Mouse (Mus musculus): ENCODE measurements around the gene Dnah5. TPM values are rescaled to one million over a fixed set of nuclear protein-coding genes. Genes with fewer than 3 reads are reported as not detected.

Dnah5 gene
- polyA plus RNA-seq, 1 experiment from 2014 or later, result 0.72 TPM

GRCm38 (mm10) chr15:28181862-28182261 is 21.7 kb upstream of the Dnah5 start:
- ATAC-seq (ENCODE audit: low read depth) (peak; percentile 68), DNase-seq (ENCODE audit: low spot score) (peak; percentile 83)
- H3K9ac ChIP-seq (ENCODE audit: low read depth, low read length), result peak overlapping the region; percentile 40

GRCm38 (mm10) chr15:28182567-28182966 is 21.0 kb upstream of the Dnah5 start:
- 50% methylated on average over 3 of the region's 3 CpGs for WGBS
- DNase-seq (ENCODE audit: low spot score) (no peak), ATAC-seq (ENCODE audit: low read depth) (no peak)
- Histone ChIP-seq H3K36me3 (ENCODE audit: control insufficient read depth, insufficient read depth, low read length) (no peaks in the 10 kb centered on the region), H3K9ac (ENCODE audit: low read depth, low read length) (no peak overlapping the region), H3K27me3 (replicated peaks; ENCODE audit: control insufficient read depth, insufficient read depth, low read length) (no peaks in the 10 kb centered on the region), H3K4me2 (ENCODE audit: low read depth, low read length) (no peak overlapping the region), H3K9me3 (ENCODE audit: control insufficient read depth, low read length) (no peaks in the 10 kb centered on the region), H3K4me3 (ENCODE audit: low read depth, low read length) (no peak overlapping the region), H3K27ac (replicated peaks; ENCODE audit: low read depth, low read length) (no peak overlapping the region), H3K4me1 (ENCODE audit: control insufficient read depth, insufficient read depth, low read length) (no peaks in the 10 kb centered on the region)

More at GRCm38 (mm10) chr15:28181862-28182261, 21.7 kb upstream of the Dnah5 start:
- peak overlapping the region; percentile 32 for H3K4me3 ChIP-seq (ENCODE audit: low read depth, low read length)
- no peaks in the 10 kb centered on the region for H3K4me1 ChIP-seq (ENCODE audit: control insufficient read depth, insufficient read depth, low read length)
- 10% methylated on average over 10 of the region's 10 CpGs for whole genome bisulfite sequencing
- no peak overlapping the region for H3K27ac ChIP-seq (replicated peaks; ENCODE audit: low read depth, low read length)
- no peaks in the 10 kb centered on the region for H3K9me3 ChIP-seq (ENCODE audit: control insufficient read depth, low read length)
- H3K4me2 ChIP-seq (ENCODE audit: low read depth, low read length), result peak overlapping the region; percentile 55
- no peaks in the 10 kb centered on the region for H3K36me3 ChIP-seq (ENCODE audit: control insufficient read depth, insufficient read depth, low read length)
- no peaks in the 10 kb centered on the region for H3K27me3 ChIP-seq (replicated peaks; ENCODE audit: control insufficient read depth, insufficient read depth, low read length)

- H3K4me2 ChIP-seq (ENCODE audit: low read depth, low read length), result peak overlapping the region; percentile 29; the same call in 1 of the 2 replicates
- no peak overlapping the region for H3K4me3 ChIP-seq (ENCODE audit: low read depth, low read length)
- H3K9me3 ChIP-seq (ENCODE audit: control insufficient read depth, low read length), result no peaks in the 10 kb centered on the region
- no peak overlapping the region for H3K9ac ChIP-seq (ENCODE audit: low read depth, low read length)
- H3K36me3 ChIP-seq (ENCODE audit: control insufficient read depth, insufficient read depth, low read length), result no peaks in the 10 kb centered on the region
- peak; percentile 71; the same call in 1 of the 2 replicates for ATAC-seq (ENCODE audit: low read depth)
- WGBS, result 24% methylated on average over 22 of the region's 22 CpGs
- H3K27ac ChIP-seq (replicated peaks; ENCODE audit: low read depth, low read length), result no peak overlapping the region
- DNase-seq (ENCODE audit: low spot score), result peak; percentile 65
- no peaks in the 10 kb centered on the region for H3K4me1 ChIP-seq (ENCODE audit: control insufficient read depth, insufficient read depth, low read length)
- no peaks in the 10 kb centered on the region for H3K27me3 ChIP-seq (replicated peaks; ENCODE audit: control insufficient read depth, insufficient read depth, low read length)
Measured at GRCm38 (mm10) chr15:28187472-28188360, 15.8 kb upstream of the Dnah5 start.

- Histone ChIP-seq H3K27ac (replicated peaks; ENCODE audit: low read depth, low read length) (no peak overlapping the region), H3K4me2 (ENCODE audit: low read depth, low read length) (no peak overlapping the region), H3K9me3 (ENCODE audit: control insufficient read depth, low read length) (no peaks in the 10 kb centered on the region), H3K9ac (ENCODE audit: low read depth, low read length) (no peak overlapping the region), H3K4me1 (ENCODE audit: control insufficient read depth, insufficient read depth, low read length) (no peaks in the 10 kb centered on the region), H3K36me3 (ENCODE audit: control insufficient read depth, insufficient read depth, low read length) (no peaks in the 10 kb centered on the region), H3K27me3 (replicated peaks; ENCODE audit: control insufficient read depth, insufficient read depth, low read length) (no peaks in the 10 kb centered on the region), H3K4me3 (ENCODE audit: low read depth, low read length) (no peak overlapping the region)
- 69% methylated on average over 11 of the region's 11 CpGs for WGBS
- DNase-seq (ENCODE audit: low spot score) (no peak), ATAC-seq (ENCODE audit: low read depth) (no peak)
Measured at GRCm38 (mm10) chr15:28188361-28189011, 15.1 kb upstream of the Dnah5 start.

- Histone ChIP-seq H3K9me3 (ENCODE audit: control insufficient read depth, low read length) (no peaks in the 10 kb centered on the region), H3K36me3 (ENCODE audit: control insufficient read depth, insufficient read depth, low read length) (no peaks in the 10 kb centered on the region), H3K4me1 (ENCODE audit: control insufficient read depth, insufficient read depth, low read length) (no peaks in the 10 kb centered on the region), H3K27me3 (replicated peaks; ENCODE audit: control insufficient read depth, insufficient read depth, low read length) (no peaks in the 10 kb centered on the region), H3K27ac (replicated peaks; ENCODE audit: low read depth, low read length) (no peak overlapping the region), H3K4me2 (ENCODE audit: low read depth, low read length) (peak overlapping the region; percentile 29; the same call in 1 of the 2 replicates), H3K9ac (ENCODE audit: low read depth, low read length) (no peak overlapping the region), H3K4me3 (ENCODE audit: low read depth, low read length) (no peak overlapping the region)
- DNase-seq (ENCODE audit: low spot score), result no peak
- ATAC-seq (ENCODE audit: low read depth), result no peak
- WGBS, result 38% methylated on average over 12 of the region's 12 CpGs
Measured at GRCm38 (mm10) chr15:28189668-28190067, 13.9 kb upstream of the Dnah5 start.

- 67% methylated on average over 4 of the region's 4 CpGs for WGBS
- Histone ChIP-seq H3K27ac (replicated peaks; ENCODE audit: low read depth, low read length) (no peak overlapping the region), H3K4me1 (ENCODE audit: control insufficient read depth, insufficient read depth, low read length) (no peaks in the 10 kb centered on the region), H3K9ac (ENCODE audit: low read depth, low read length) (no peak overlapping the region), H3K27me3 (replicated peaks; ENCODE audit: control insufficient read depth, insufficient read depth, low read length) (no peaks in the 10 kb centered on the region), H3K9me3 (ENCODE audit: control insufficient read depth, low read length) (no peaks in the 10 kb centered on the region), H3K4me2 (ENCODE audit: low read depth, low read length) (no peak overlapping the region), H3K36me3 (ENCODE audit: control insufficient read depth, insufficient read depth, low read length) (no peaks in the 10 kb centered on the region), H3K4me3 (ENCODE audit: low read depth, low read length) (no peak overlapping the region)
- no peak for ATAC-seq (ENCODE audit: low read depth)
- no peak for DNase-seq (ENCODE audit: low spot score)
Measured at GRCm38 (mm10) chr15:28198609-28199008, 4.9 kb upstream of the Dnah5 start.

GRCm38 (mm10) chr15:28204626-28205025 is 1.1 kb downstream of the Dnah5 start:
- ATAC-seq (ENCODE audit: low read depth), result no peak
- H3K4me3 ChIP-seq (ENCODE audit: low read depth, low read length), result no peak overlapping the region
- H3K27me3 ChIP-seq (replicated peaks; ENCODE audit: control insufficient read depth, insufficient read depth, low read length), result no peaks in the 10 kb centered on the region
- DNase-seq (ENCODE audit: low spot score), result no peak
- no peak overlapping the region for H3K27ac ChIP-seq (replicated peaks; ENCODE audit: low read depth, low read length)
- no peak overlapping the region for H3K9ac ChIP-seq (ENCODE audit: low read depth, low read length)
- no peaks in the 10 kb centered on the region for H3K36me3 ChIP-seq (ENCODE audit: control insufficient read depth, insufficient read depth, low read length)
- WGBS, result 83% methylated on average over 3 of the region's 3 CpGs
- no peaks in the 10 kb centered on the region for H3K9me3 ChIP-seq (ENCODE audit: control insufficient read depth, low read length)
- H3K4me1 ChIP-seq (ENCODE audit: control insufficient read depth, insufficient read depth, low read length), result no peaks in the 10 kb centered on the region
- no peak overlapping the region for H3K4me2 ChIP-seq (ENCODE audit: low read depth, low read length)

- Histone ChIP-seq H3K4me3 (ENCODE audit: low read depth, low read length) (no peak overlapping the region), H3K36me3 (ENCODE audit: control insufficient read depth, insufficient read depth, low read length) (no peaks in the 10 kb centered on the region), H3K27ac (replicated peaks; ENCODE audit: low read depth, low read length) (no peak overlapping the region), H3K4me2 (ENCODE audit: low read depth, low read length) (no peak overlapping the region), H3K9ac (ENCODE audit: low read depth, low read length) (no peak overlapping the region), H3K4me1 (ENCODE audit: control insufficient read depth, insufficient read depth, low read length) (no peaks in the 10 kb centered on the region), H3K9me3 (ENCODE audit: control insufficient read depth, low read length) (no peaks in the 10 kb centered on the region), H3K27me3 (replicated peaks; ENCODE audit: control insufficient read depth, insufficient read depth, low read length) (no peaks in the 10 kb centered on the region)
- no peak for DNase-seq (ENCODE audit: low spot score)
- no peak for ATAC-seq (ENCODE audit: low read depth)
- WGBS, result 47% methylated on average over 2 of the region's 2 CpGs
Measured at GRCm38 (mm10) chr15:28207545-28207944, 4.0 kb downstream of the Dnah5 start.

All from embryonic facial prominence, embryonic 14.5 days (tissue).